Mouse (Mus musculus) layer of hippocampus, adult 6 months (tissue): Measurements from ENCODE around the gene Map7d1. TPM values are rescaled to one million over a fixed set of nuclear protein-coding genes. Genes with fewer than 3 reads are reported as not detected.

Experiments used
- long read RNA-seq, 2 experiments: library from polyadenylated mRNA; unstranded; transcript quantifications; one replicate each; pipeline ENCODE4 v2.0.0; 2019 to 2020
- polyA plus RNA-seq: library from polyadenylated mRNA; unstranded; fragments of <200 nt; fragmentation: Nextera tagmentation; gene quantifications from 2 replicates; pipeline ENCODE4 v1.2.3, GENCODE M21; 2021

The Map7d1 gene
- 46.7 and 54.9 TPM in 2 replicates for polyA plus RNA-seq
- long read RNA-seq, experiment 1, transcript Map7d1-203 (18 exons, 3,249 nt), result major isoform, 30 of 117 reads
- long read RNA-seq, experiment 1, partial matches to known transcripts, result 61 of 117 reads
- long read RNA-seq, experiment 1, other reads (novel, unspliced or antisense), result 22 of 117 reads
- long read RNA-seq, experiment 2, transcript Map7d1-202 (17 exons, 3,195 nt), result minor isoform, 50 of 1,202 reads
- long read RNA-seq, experiment 2, transcript Map7d1-201 (17 exons, 3,351 nt), result minor isoform, 51 of 1,202 reads
- long read RNA-seq, experiment 2, transcript Map7d1-203 (18 exons, 3,249 nt), result major isoform, 495 of 1,202 reads
- long read RNA-seq, experiment 2, partial matches to known transcripts, result 95 of 1,202 reads
- long read RNA-seq, experiment 2, other reads (novel, unspliced or antisense), result 510 of 1,202 reads

DNA sequence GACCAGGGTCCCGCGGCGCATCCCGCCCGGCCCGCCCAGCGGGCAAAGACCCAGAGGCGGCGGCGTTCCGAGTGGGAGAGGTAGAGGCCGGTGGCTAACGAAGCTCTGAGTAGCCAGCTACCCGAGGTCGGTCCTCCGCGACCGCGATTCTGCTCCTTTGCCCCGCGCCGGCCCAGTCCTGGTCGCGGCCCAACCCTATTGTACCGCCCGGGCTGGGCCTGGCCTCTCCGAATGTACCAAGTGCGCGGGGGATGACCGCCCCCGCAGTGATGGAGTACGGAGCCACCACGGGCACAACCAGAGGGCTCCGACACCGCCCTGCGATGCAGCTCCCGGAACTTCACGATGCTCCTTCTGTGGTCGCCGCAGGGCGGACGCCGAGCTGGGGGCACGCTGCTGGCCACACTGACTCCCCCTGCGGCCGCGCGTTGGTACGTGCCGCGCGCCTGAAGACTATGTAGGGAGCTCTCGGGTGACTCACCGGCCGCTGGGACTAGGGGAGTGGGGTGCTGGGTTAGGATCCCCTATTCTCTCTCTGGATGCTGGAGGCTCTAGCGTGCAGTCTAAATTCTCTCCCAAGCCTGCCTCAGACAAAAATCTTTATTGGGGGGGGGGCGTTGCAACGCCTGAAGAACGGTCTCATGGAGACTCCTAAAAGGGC lies at the start of gene Map7d1:
TSS of gene Map7d1 (minus strand) at position 213 of the 661 bp plus-strand sequence.

DNA sequence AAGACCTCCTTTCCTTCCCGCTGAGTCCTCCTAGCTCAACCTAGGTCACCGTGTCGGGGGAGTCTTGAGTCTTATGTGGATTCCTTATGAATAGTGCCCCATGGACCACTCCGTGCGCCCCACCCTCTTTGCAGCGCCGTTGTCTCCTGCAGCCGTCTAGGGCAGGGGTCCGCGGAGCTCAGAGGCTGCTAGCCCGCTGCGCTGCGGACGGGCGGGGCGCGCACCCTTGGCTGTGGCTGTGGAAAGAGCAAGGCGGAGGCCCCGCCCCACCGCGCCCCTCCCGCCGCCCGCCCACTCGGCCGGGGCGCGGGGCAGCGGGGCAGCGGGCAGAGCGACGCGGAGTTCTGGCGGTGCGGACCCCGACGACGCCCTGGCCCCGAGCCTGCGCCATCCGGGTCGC lies 30.3 kb upstream of the Map7d1 start, which contains the start of gene Col8a2:
TSS of gene Col8a2 (plus strand) at position 302 of the 400 bp plus-strand sequence.

DNA sequence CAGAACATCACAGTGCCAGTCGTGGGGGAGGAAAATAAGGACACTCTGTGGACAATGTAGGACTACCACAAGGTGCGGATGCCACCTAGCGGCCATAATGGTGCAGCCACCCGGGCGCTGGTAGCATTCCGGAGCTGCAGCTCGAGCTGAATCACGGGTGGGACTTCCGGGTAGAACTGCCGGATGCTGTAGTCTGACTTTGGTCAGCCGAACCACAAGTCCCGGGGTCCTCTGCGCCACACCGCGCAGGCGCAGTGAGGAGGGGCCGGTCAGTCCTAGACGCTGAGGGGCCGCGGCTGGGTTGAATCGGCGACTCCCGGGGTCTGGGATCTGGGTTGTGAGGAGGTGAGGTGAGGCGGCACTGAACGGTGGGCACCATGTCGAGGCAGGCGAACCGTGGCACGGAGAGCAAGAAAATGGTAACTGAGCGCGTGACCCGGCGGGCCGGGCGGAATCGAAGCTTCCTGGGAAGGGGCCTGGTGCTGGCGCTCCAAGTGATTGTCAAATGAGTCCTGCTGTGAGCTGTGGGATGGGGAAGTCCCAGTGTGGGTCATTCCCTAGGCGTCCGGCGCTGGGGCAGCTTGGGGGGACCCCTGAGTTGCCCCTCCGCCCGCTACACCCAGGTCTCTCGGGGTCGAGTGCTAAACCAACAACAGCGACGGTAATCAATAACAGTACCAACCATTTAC lies 6.1 kb upstream of the Map7d1 start, which contains the start of gene Trappc3:
TSS of gene Trappc3 (plus strand) at position 207 of the 689 bp plus-strand sequence.

DNA sequence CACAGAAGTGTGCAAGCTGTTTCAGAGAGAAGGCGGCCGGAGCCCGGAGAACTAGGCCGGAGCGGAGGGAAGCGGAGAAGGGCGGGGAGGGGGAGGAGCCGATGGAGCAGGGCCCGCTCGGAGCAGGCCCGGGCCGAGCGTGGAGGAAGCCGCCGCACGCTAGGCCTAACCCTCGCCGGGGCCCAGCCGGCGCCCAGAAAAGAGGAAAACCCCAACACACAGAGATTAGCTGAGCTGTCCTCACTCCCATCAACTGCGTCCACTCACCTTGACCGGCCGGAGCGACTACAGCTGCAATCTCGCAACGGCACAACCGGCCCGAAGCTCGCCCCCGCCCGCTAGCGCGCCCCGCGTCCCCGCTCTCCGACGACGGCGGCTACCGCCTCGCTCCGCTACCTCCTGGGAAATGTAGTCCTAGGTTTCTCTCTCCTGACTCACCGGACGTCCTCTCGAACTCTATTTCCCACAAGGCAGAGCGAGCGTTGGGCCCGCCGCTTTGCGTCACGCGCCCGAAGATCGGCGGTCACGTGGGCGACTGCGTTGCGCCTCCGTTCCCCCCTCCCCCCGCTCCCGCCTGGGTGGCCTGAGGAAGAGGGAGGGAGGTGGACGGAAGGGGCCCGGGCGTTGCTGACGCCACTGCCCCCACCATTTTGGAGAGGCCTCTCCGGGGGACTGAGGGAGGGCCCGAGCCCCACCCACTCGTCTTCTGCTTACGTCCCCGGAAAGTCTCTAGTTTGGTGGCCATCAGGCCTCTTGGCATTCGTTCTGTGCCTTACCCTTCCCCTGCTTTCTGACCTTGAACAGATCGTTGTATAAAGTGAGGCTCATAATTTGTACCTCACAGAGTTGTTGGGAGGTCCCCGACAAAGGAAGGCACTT lies 53.6 kb downstream of the Map7d1 start, which contains the start of gene Thrap3:
TSS of gene Thrap3 (minus strand) at position 458 of the 879 bp plus-strand sequence.

Other genes with a start within 250 kb of the Map7d1 start
- gene Csf3r, start 231.8 kb downstream of the Map7d1 start, polyA plus RNA-seq, result 1.9 and 2.4 TPM in 2 replicates
- 119 TPM in 2 replicates for gene Mrps15, start 209.4 kb downstream of the Map7d1 start, polyA plus RNA-seq
- gene Oscp1, start 197.8 kb downstream of the Map7d1 start, polyA plus RNA-seq, result 67.8 and 74.8 TPM in 2 replicates
- gene Lsm10, start 159.7 kb downstream of the Map7d1 start, polyA plus RNA-seq, result 34.3 and 36.3 TPM in 2 replicates
- 3.4 and 3.9 TPM in 2 replicates for gene Stk40, start 152.4 kb downstream of the Map7d1 start, polyA plus RNA-seq
- 6.8 and 9.5 TPM in 2 replicates for gene Eva1b, start 108.6 kb downstream of the Map7d1 start, polyA plus RNA-seq
- 0.49 and 0.69 TPM in 2 replicates for gene Sh3d21, start 92.9 kb downstream of the Map7d1 start, polyA plus RNA-seq
- gene Thrap3, start 53.6 kb downstream of the Map7d1 start, polyA plus RNA-seq, result 36.5 and 50.9 TPM in 2 replicates
- 42.6 and 54.1 TPM in 2 replicates for gene Trappc3, start 6.0 kb upstream of the Map7d1 start, polyA plus RNA-seq
- 0.30 and 2.0 TPM in 2 replicates for gene Col8a2, start 30.4 kb upstream of the Map7d1 start, polyA plus RNA-seq
- 20.2 and 22.4 TPM in 2 replicates for gene Adprhl2, start 65.4 kb upstream of the Map7d1 start, polyA plus RNA-seq
- 0.24 and 0.63 TPM in 2 replicates for gene Tekt2, start 69.3 kb upstream of the Map7d1 start, polyA plus RNA-seq
- gene Ago3, start 173.2 kb upstream of the Map7d1 start, polyA plus RNA-seq, result 11.1 and 11.3 TPM in 2 replicates
- gene Ago1, start 212.2 kb upstream of the Map7d1 start, polyA plus RNA-seq, result 9.8 and 10.8 TPM in 2 replicates